Mouse (Mus musculus) MEL (cell line): ENCODE measurements around the gene Pcgf6. TPM values are rescaled to one million over a fixed set of nuclear protein-coding genes. Genes with fewer than 3 reads are reported as not detected.
"Not testable (repeated sequence)": the region's sequence is repeated elsewhere in the genome, so short reads cannot be mapped to it uniquely, and the experiment has no call there.

ENCODE experiments used
- DNase-seq: peaks from one replicate; pipeline ENCODE4 v3.0.0; 2011; ENCODE audit warnings: low read depth, low spot score
- H3K27ac ChIP-seq: 2 replicates; pipeline ENCODE4 v1.5.1; 2012; ENCODE audit warnings: low read depth, mild to moderate bottlenecking, control low read depth, low read length, moderate library complexity; ENCODE audit not compliant: control insufficient read depth
- H3K27me3 ChIP-seq, 2 experiments: fragments of 150-350 bp in 1 of 2; sonication (generic) in 1 of 2; 2 replicates each; pipeline ENCODE4 v1.6.1; 2012; ENCODE audit warnings: low read length in 2 of 2, mild to moderate bottlenecking in 2 of 2, improper control_type of control experiment in 1 of 2, moderate library complexity in 1 of 2; ENCODE audit not compliant: insufficient read depth in 2 of 2, control insufficient read depth in 1 of 2
- H3K36me3 ChIP-seq, 2 experiments: 2 replicates each; pipeline ENCODE4 v1.6.1; 2012 to 2014; ENCODE audit warnings: low read length in 2 of 2, improper control_type of control experiment in 1 of 2, inconsistent platforms in 1 of 2, mild to moderate bottlenecking in 1 of 2; ENCODE audit not compliant: insufficient read depth in 2 of 2, control insufficient read depth in 1 of 2
- H3K4me1 ChIP-seq, 2 experiments: fragments of 150-350 bp in 1 of 2; sonication (generic) in 1 of 2; 2 replicates each; pipeline ENCODE4 v1.6.1; 2012; ENCODE audit warnings: low read length in 2 of 2, improper control_type of control experiment in 1 of 2, mild to moderate bottlenecking in 1 of 2; ENCODE audit not compliant: insufficient read depth in 2 of 2, control insufficient read depth in 1 of 2
- H3K4me3 ChIP-seq, 2 experiments: fragments of 150-350 bp in 1 of 2; sonication (generic) in 1 of 2; 2 replicates each; pipeline ENCODE4 v1.5.1; 2012; ENCODE audit warnings: low read depth in 2 of 2, low read length in 2 of 2, mild to moderate bottlenecking in 2 of 2, moderate library complexity in 2 of 2, control low read depth in 1 of 2, improper control_type of control experiment in 1 of 2; ENCODE audit not compliant: control insufficient read depth in 1 of 2, insufficient read depth in 1 of 2
- H3K79me2 ChIP-seq: 2 replicates; pipeline ENCODE4 v1.6.1; 2012; ENCODE audit warnings: mild to moderate bottlenecking, low read length, moderate library complexity; ENCODE audit not compliant: control insufficient read depth, poor library complexity, insufficient read depth
- H3K9ac ChIP-seq: 2 replicates; pipeline ENCODE4 v1.6.1; 2012; ENCODE audit warnings: low read depth, mild to moderate bottlenecking, control low read depth, low read length, moderate library complexity; ENCODE audit not compliant: control insufficient read depth, poor library complexity, severe bottlenecking
- H3K9me3 ChIP-seq: fragments of 150-350 bp; sonication (generic); replicated peaks from 2 replicates; pipeline ENCODE4 v1.6.1; 2012; ENCODE audit warnings: mild to moderate bottlenecking, low read length, improper control_type of control experiment, moderate library complexity; ENCODE audit not compliant: insufficient read depth
- BHLHE40 ChIP-seq: IDR thresholded peaks from 2 replicates; pipeline ENCODE4 v1.6.1; 2012; ENCODE audit warnings: low read depth, mild to moderate bottlenecking, inconsistent platforms, low read length, improper control_type of control experiment, borderline replicate concordance
- CHD1 ChIP-seq: IDR thresholded peaks from 2 replicates; pipeline ENCODE4 v1.6.1; 2012; ENCODE audit warnings: low read depth, mild to moderate bottlenecking, inconsistent platforms, low read length, improper control_type of control experiment
- CTCF ChIP-seq, 3 experiments: IDR thresholded peaks in 2 of 3; conservative IDR thresholded peaks in 1 of 3; 2 replicates each; pipeline ENCODE4 v1.5.1; 2011 to 2012; ENCODE audit warnings: low read length in 3 of 3, low read depth in 2 of 3, mild to moderate bottlenecking in 2 of 3, improper control_type of control experiment in 1 of 3, inconsistent platforms in 1 of 3, mixed read lengths in 1 of 3, moderate library complexity in 1 of 3; ENCODE audit not compliant: control insufficient read depth in 1 of 3, insufficient read depth in 1 of 3, poor library complexity in 1 of 3, severe bottlenecking in 1 of 3
- ELF1 ChIP-seq: IDR thresholded peaks from 2 replicates; pipeline ENCODE4 v1.6.1; 2014; ENCODE audit warnings: low read depth, mild to moderate bottlenecking, inconsistent platforms, low read length, improper control_type of control experiment, moderate library complexity
- GATA1 ChIP-seq: IDR thresholded peaks from 2 replicates; pipeline ENCODE4 v1.6.1; 2011; ENCODE audit warnings: low read depth, low read length, improper control_type of control experiment
- JUND ChIP-seq: IDR thresholded peaks from 2 replicates; pipeline ENCODE4 v1.6.1; 2011; ENCODE audit warnings: low read depth, mild to moderate bottlenecking, improper control_type of control experiment, low read length
- MAFK ChIP-seq: IDR thresholded peaks from 2 replicates; pipeline ENCODE4 v1.6.1; 2011; ENCODE audit warnings: low read depth, mild to moderate bottlenecking, low read length, improper control_type of control experiment, borderline replicate concordance
- MAX ChIP-seq: IDR thresholded peaks from 2 replicates; pipeline ENCODE4 v1.6.1; 2011; ENCODE audit warnings: low read length, improper control_type of control experiment
- MEF2A ChIP-seq: IDR thresholded peaks from 2 replicates; pipeline ENCODE4 v1.6.1; 2014; ENCODE audit warnings: low read depth, mild to moderate bottlenecking, inconsistent platforms, low read length, improper control_type of control experiment; ENCODE audit not compliant: poor library complexity, insufficient replicate concordance, severe bottlenecking; ENCODE audit errors: extremely low read depth
- MXI1 ChIP-seq: IDR thresholded peaks from 2 replicates; pipeline ENCODE4 v1.6.1; 2011; ENCODE audit warnings: mild to moderate bottlenecking, low read depth, low read length, improper control_type of control experiment
- NELFE ChIP-seq: IDR thresholded peaks from 2 replicates; pipeline ENCODE4 v1.6.1; 2011; ENCODE audit warnings: low read depth, low read length, improper control_type of control experiment
- NRF1 ChIP-seq: IDR thresholded peaks from 2 replicates; pipeline ENCODE4 v1.6.1; 2014; ENCODE audit warnings: low read depth, mild to moderate bottlenecking, inconsistent platforms, low read length, improper control_type of control experiment, moderate library complexity; ENCODE audit not compliant: poor library complexity, insufficient read depth, severe bottlenecking
- POLR2AphosphoS5 ChIP-seq: IDR thresholded peaks from 2 replicates; pipeline ENCODE4 v1.6.1; 2012; ENCODE audit warnings: low read depth, borderline replicate concordance, mild to moderate bottlenecking, inconsistent platforms, low read length, moderate library complexity, mixed read lengths
- RAD21 ChIP-seq: IDR thresholded peaks from 2 replicates; pipeline ENCODE4 v1.6.1; 2011; ENCODE audit warnings: mild to moderate bottlenecking, low read depth, low read length, improper control_type of control experiment
- RCOR1 ChIP-seq: IDR thresholded peaks from 2 replicates; pipeline ENCODE4 v1.6.1; 2012; ENCODE audit warnings: low read depth, mild to moderate bottlenecking, inconsistent platforms, low read length, improper control_type of control experiment
- SIN3A ChIP-seq: IDR thresholded peaks from 2 replicates; pipeline ENCODE4 v1.6.1; 2012; ENCODE audit warnings: low read length, improper control_type of control experiment, inconsistent platforms
- SMC3 ChIP-seq: IDR thresholded peaks from 2 replicates; pipeline ENCODE4 v1.6.1; 2011; ENCODE audit warnings: low read depth, low read length, improper control_type of control experiment
- TBP ChIP-seq: IDR thresholded peaks from 2 replicates; pipeline ENCODE4 v1.8.0; 2011; ENCODE audit warnings: low read depth, low read length, improper control_type of control experiment
- TCF12 ChIP-seq: IDR thresholded peaks from 2 replicates; pipeline ENCODE4 v1.6.1; 2014; ENCODE audit warnings: low read depth, mild to moderate bottlenecking, inconsistent platforms, low read length, improper control_type of control experiment, moderate library complexity
- USF1 ChIP-seq: IDR thresholded peaks from 2 replicates; pipeline ENCODE4 v1.6.1; 2014; ENCODE audit warnings: low read depth, mild to moderate bottlenecking, inconsistent platforms, low read length, improper control_type of control experiment, moderate library complexity
- ZC3H11A ChIP-seq: IDR thresholded peaks from 2 replicates; pipeline ENCODE4 v1.6.1; 2012; ENCODE audit warnings: low read depth, mild to moderate bottlenecking, inconsistent platforms, low read length, improper control_type of control experiment
- ZNF384 ChIP-seq: IDR thresholded peaks from 2 replicates; pipeline ENCODE4 v1.6.1; 2012; ENCODE audit warnings: low read depth, mild to moderate bottlenecking, inconsistent platforms, low read length, improper control_type of control experiment
- polyA plus RNA-seq, 2 experiments: library from polyadenylated mRNA; stranded (reverse) in 1 of 2; unstranded in 1 of 2; fragments of >175 nt in 1 of 2; fragments of >200 nt in 1 of 2; gene quantifications; 2 replicates each; pipeline versions ENCODE4 v1.2.1 to v1.2.4; 2012; ENCODE audit warnings: low replicate concordance in 2 of 2, low read depth in 1 of 2; ENCODE audit not compliant: insufficient read length in 2 of 2, insufficient read depth in 1 of 2, missing spikeins in 1 of 2
- total RNA-seq: library from RNA; depleted of rRNA; stranded (reverse); fragments of 300-350 nt; gene quantifications from 2 replicates; pipeline ENCODE4 v1.2.3, GENCODE M21; 2012

Pcgf6 gene
- total and polyA plus RNA-seq, 3 experiments = 29.0 to 47.5 TPM; not detected in 1

- peak; percentile 79 for DNase-seq
- TF ChIP-seq RAD21 = peak; percentile 38; the same call in 1 of the 2 replicates
- TF ChIP-seq MXI1 = 0 out of 2 replicates have a peak, but pooled peaks have one; percentile 11
- 0 out of 2 replicates have a peak, but pooled peaks have one; percentile 52 for TF ChIP-seq BHLHE40
- peak; percentile 38 for TF ChIP-seq SMC3
- peak in 1 of 3 experiments; percentile 10; a peak in 1 of 6 replicates for TF ChIP-seq CTCF (IDR thresholded peaks at IDR 0.05 in 2 of 3, conservative IDR thresholded peaks at IDR 0.05 in 1 of 3; ENCODE audit: control insufficient read depth in 1 of 3, insufficient read depth in 1 of 3, low read depth in 2 of 3, low read length in 3 of 3, poor library complexity in 1 of 3, severe bottlenecking in 1 of 3)
- TF ChIP-seq TBP = 0 out of 2 replicates have a peak, but pooled peaks have one; percentile 45
- TF ChIP-seq, all 39 proteins: peak for 6; not testable (repeated sequence) for 33
Measured at GRCm38 (mm10) chr19:46990625-46991024, 60.1 kb downstream of the Pcgf6 start.

GRCm38 (mm10) chr19:46990153-46990518, 60.6 kb downstream of the Pcgf6 start:
- peak overlapping the region; percentile 98 for H3K27ac ChIP-seq
- peak overlapping the region; percentile 72 for H3K9ac ChIP-seq
- peaks cover 0 to 29% of the 10 kb centered on the region in 2 experiments; a peak in 2 of 4 replicates for H3K36me3 ChIP-seq
- H3K79me2 ChIP-seq = peaks cover 2% of the 10 kb centered on the region; the same call in 1 of the 2 replicates
- H3K4me1 ChIP-seq = peaks cover 16 to 38% of the 10 kb centered on the region in 2 experiments
- no peaks in the 10 kb centered on the region for H3K27me3 ChIP-seq
- TF ChIP-seq POLR2AphosphoS5 (no peak), MAFK (0 out of 2 replicates have a peak, but pooled peaks have one; percentile 12), MAX (no peak; the same call in none of the 2 replicates), NELFE (no peak), MXI1 (peak; percentile 83), CHD1 (peak; percentile 95; the same call in 1 of the 2 replicates)
- TF ChIP-seq, all 39 proteins: peak for 3
- H3K9me3 ChIP-seq = no peaks in the 10 kb centered on the region
- DNase-seq = no peak
- H3K4me3 ChIP-seq = peak overlapping the region; percentile 50 to 51

More at GRCm38 (mm10) chr19:46990625-46991024, 60.1 kb downstream of the Pcgf6 start:
- Histone ChIP-seq H3K4me3 (peak overlapping the region; percentile 36 to 39), H3K27ac (peak overlapping the region; percentile 48), H3K4me1 (peaks cover 13 to 33% of the 10 kb centered on the region in 2 experiments), H3K9ac (peak overlapping the region; percentile 33), H3K36me3 (peaks cover 0 to 24% of the 10 kb centered on the region in 2 experiments; a peak in 2 of 4 replicates)
- H3K27me3 ChIP-seq, H3K9me3 ChIP-seq, H3K79me2 ChIP-seq: not testable (repeated sequence)

DNA sequence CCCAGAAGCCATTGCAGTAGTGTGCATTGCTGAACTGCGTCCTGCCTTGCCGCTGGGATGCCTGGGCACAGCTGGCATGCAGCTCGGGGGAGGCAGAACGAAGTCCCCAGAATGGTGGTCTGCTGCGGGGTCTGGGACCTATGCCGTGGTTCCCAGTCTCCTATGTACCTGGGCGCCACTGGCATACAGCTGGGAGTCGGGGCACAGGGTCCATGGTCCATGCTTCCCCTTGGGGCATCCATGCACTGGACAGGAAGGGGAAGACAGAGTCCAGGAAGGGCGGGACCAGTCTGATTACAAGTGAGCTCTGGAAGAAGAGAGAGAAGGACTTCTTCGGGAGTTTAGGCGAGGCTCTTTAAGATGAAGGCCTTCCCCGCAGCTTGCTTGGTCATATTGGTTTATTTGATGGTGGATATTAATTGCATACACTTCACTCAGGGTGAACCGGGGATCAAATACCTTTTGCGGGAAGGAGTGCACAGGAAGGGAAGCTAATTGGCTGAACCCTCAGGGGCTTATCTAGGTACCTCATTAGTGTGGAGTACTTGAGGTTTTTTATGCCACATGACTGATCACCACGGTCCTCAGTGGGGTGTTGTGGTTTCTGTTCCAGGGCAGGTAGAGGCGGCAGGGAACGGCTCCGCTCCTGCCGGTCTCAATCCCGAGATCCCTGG, 61.1 kb downstream of the Pcgf6 start:
- peak; percentile 89 for DNase-seq
- Histone ChIP-seq H3K9me3 (no peaks in the 10 kb centered on the region), H3K79me2 (peaks cover 4% of the 10 kb centered on the region; the same call in 1 of the 2 replicates), H3K4me3 (peak overlapping the region; percentile 50 to 51), H3K27me3 (no peaks in the 10 kb centered on the region), H3K36me3 (peaks cover 0 to 32% of the 10 kb centered on the region in 2 experiments; a peak in 2 of 4 replicates), H3K4me1 (peaks cover 18 to 42% of the 10 kb centered on the region in 2 experiments), H3K9ac (peak overlapping the region; percentile 72), H3K27ac (peak overlapping the region; percentile 98)
- TF ChIP-seq RAD21 (no peak), ELF1 (peak; percentile 29; the same call in 1 of the 2 replicates), SIN3A (peak; percentile 81), ZC3H11A (no peak), NRF1 (no peak), USF1 (peak; percentile 79), TBP (peak; percentile 88), SMC3 (no peak), ZNF384 (peak; percentile 53; the same call in 1 of the 2 replicates), GATA1 (peak; percentile 87), RCOR1 (peak; percentile 75), MEF2A (0 out of 2 replicates have a peak, but pooled peaks have one; percentile 26), CTCF (IDR thresholded peaks at IDR 0.05 in 2 of 3, conservative IDR thresholded peaks at IDR 0.05 in 1 of 3; ENCODE audit: control insufficient read depth in 1 of 3, insufficient read depth in 1 of 3, low read depth in 2 of 3, low read length in 3 of 3, poor library complexity in 1 of 3, severe bottlenecking in 1 of 3) (no peak; a peak in 1 of 6 replicates), TCF12 (peak; percentile 61), JUND (no peak)
